Mouse (Mus musculus) E14TG2a.4 (cell line): ENCODE results near the gene Fam72a.

Source experiments
- CTCF ChIP-seq: conservative IDR thresholded peaks from 2 replicates; pipeline ENCODE4 v1.5.1; 2014; ENCODE audit warnings: low read length
- NANOG ChIP-seq: IDR thresholded peaks from 2 replicates; pipeline ENCODE4 v1.6.1; 2014; ENCODE audit warnings: borderline replicate concordance, low read length, mixed read lengths
- POU5F1 ChIP-seq: IDR thresholded peaks from 2 replicates; pipeline ENCODE4 v1.6.1; 2014; ENCODE audit warnings: low read length, borderline replicate concordance

- TF ChIP-seq CTCF: no peak
- TF ChIP-seq NANOG: no peak
- no peak for TF ChIP-seq POU5F1
Observed at GRCm38 (mm10) chr1:131528561-131529166, 961 bp downstream of the Fam72a start.
